Mouse (Mus musculus) liver, postnatal 0 days (tissue): ENCODE results near the gene Smyd3.

Source experiments
- CTCF ChIP-seq: sonication (generic); IDR thresholded peaks from 2 replicates; pipeline ENCODE4 v1.5.1; 2016; ENCODE audit warnings: antibody characterized with exemption, low read depth
- EP300 ChIP-seq: IDR thresholded peaks from 2 replicates; pipeline ENCODE4 v1.6.1; 2016; ENCODE audit warnings: antibody characterized with exemption, low read depth, mild to moderate bottlenecking

DNA sequence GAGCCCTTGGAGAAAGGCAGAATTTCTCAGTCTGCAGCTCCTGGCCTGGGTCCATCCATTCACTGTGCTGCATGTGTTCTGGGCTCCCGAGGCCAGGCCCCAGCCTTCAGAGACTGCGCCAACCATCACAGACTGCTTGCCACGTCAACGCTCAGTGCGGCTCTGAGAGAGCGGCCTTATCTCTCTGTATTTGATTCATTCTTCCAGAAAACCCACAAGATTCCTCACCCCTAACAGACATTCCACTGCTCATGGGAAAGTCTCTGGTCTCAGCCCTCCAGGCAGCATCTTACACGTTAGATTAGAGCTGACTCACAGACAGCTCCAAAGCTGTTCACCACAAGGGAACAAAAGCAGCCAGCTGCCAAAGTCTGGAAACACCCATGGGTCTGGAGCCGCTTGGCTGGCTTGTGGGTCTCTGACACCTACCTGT is 475.9 kb downstream of the Smyd3 start:
- TF ChIP-seq CTCF (no peak), EP300 (no peak)
